In the genomic region with DNA sequence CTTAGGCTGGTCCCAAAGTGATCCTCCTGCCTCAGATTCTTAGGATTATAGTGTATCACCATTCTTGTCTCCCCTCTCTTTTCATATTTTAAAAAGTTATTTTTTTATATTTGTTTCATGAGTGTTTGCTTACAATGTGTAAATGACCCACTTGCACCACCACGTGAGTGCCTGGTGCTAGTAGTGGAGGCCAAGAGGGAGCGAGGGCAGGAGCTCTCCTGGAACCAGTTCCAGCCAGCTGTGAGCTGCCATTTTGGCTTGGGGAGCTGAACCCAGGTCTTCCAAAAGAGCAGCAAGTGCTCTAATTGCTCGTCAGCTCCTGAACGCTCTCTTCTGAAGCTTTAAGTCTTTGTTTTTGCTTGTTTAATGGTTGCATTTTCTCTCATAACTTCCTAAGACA, we compare ENCODE assay signal across 7 mouse cellular contexts. TPM values are rescaled to one million over a fixed set of nuclear protein-coding genes. Genes with fewer than 3 reads are reported as not detected.
A peak's percentile ranks its signal among the peaks of the same experiment; 100 is the strongest.
DNase-seq lines count a peak whose midpoint lies in the region; ATAC-seq and TF ChIP-seq lines count a peak whose summit lies in the region.

No protein-coding gene starts in this region.

- peak overlapping the region; percentile 69; the same call in 1 of the 2 replicates for H3K4me2 ChIP-seq in heart, postnatal 0 days (ENCODE audit: low read depth, low read length)
- 0 out of 2 replicates have a peak overlapping the region, but pooled peaks have one; percentile 65 for H3K4me2 ChIP-seq in limb, embryonic 14.5 days (replicated peaks; ENCODE audit: low read depth, low read length, severe bottlenecking)
- H3K4me2 ChIP-seq in neural tube, embryonic 15.5 days, result peak overlapping the region; percentile 62

- H3K4me1 ChIP-seq in testis, adult 2 months (ENCODE audit: control insufficient read depth, insufficient read depth, low read length), result peaks cover 4% of the 10 kb centered on the region
- peaks cover 15% of the 10 kb centered on the region for H3K4me1 ChIP-seq in heart, postnatal 0 days (ENCODE audit: control insufficient read depth, insufficient read depth)
- peaks cover 17% of the 10 kb centered on the region for H3K4me1 ChIP-seq in limb, embryonic 14.5 days (ENCODE audit: control insufficient read depth, insufficient read depth, low read length)
- peaks cover 33% of the 10 kb centered on the region for H3K4me1 ChIP-seq in neural tube, embryonic 15.5 days

- no peaks in the 10 kb centered on the region for H3K9me3 ChIP-seq in heart, postnatal 0 days (replicated peaks; ENCODE audit: control insufficient read depth, low read length)
- H3K9me3 ChIP-seq in limb, embryonic 14.5 days (ENCODE audit: control insufficient read depth, low read length), result no peaks in the 10 kb centered on the region
- H3K9me3 ChIP-seq in neural tube, embryonic 15.5 days (replicated peaks), result no peaks in the 10 kb centered on the region

- H3K27ac ChIP-seq in testis, adult 2 months (ENCODE audit: control insufficient read depth, insufficient read depth, low read depth, low read length), result no peak overlapping the region
- H3K27ac ChIP-seq in heart, postnatal 0 days (ENCODE audit: low read depth), result no peak overlapping the region
- no peak overlapping the region for H3K27ac ChIP-seq in limb, embryonic 14.5 days (replicated peaks; ENCODE audit: low read depth, low read length)
- no peak overlapping the region for H3K27ac ChIP-seq in neural tube, embryonic 15.5 days (replicated peaks)

- no peak for ATAC-seq in heart, postnatal 0 days (ENCODE audit: insufficient read depth, low read depth)
- no peak for ATAC-seq in limb, embryonic 14.5 days (ENCODE audit: low FRiP score, low read depth)
- no peak for ATAC-seq in neural tube, embryonic 15.5 days (ENCODE audit: low FRiP score)

- no peak for TF ChIP-seq EP300 in heart, postnatal 0 days (IDR thresholded peaks at IDR 0.05; ENCODE audit: low read depth)

- DNase-seq in testis, postnatal 10 days (ENCODE audit: low spot score), result no peak
- no peak for DNase-seq in heart, postnatal 0 days (ENCODE audit: low spot score)
- DNase-seq in limb, embryonic 14.5 days (ENCODE audit: low spot score), result no peak
- DNase-seq in gastrocnemius, postnatal 10 days, result no peak
- no peak for DNase-seq in retina, postnatal 1 day

- TF ChIP-seq POLR2A in testis, adult 2 months (IDR thresholded peaks at IDR 0.05; ENCODE audit: control insufficient read depth, low read depth, low read length), result no peak
- TF ChIP-seq POLR2A in limb, embryonic 14.5 days (IDR thresholded peaks at IDR 0.05; ENCODE audit: borderline replicate concordance, extremely low read depth, insufficient read depth, insufficient read length), result no peak

- WGBS in heart, postnatal 0 days, result 59% methylated on average over 4 of the region's 4 CpGs
- 65% methylated on average over 4 of the region's 4 CpGs for WGBS in limb, embryonic 14.5 days
- WGBS in neural tube, embryonic 15.5 days, result 70% methylated on average over 4 of the region's 4 CpGs

- no peaks in the 10 kb centered on the region for H3K36me3 ChIP-seq in testis, adult 2 months (ENCODE audit: control insufficient read depth, insufficient read depth, low read length)
- no peaks in the 10 kb centered on the region; the same call in 1 of the 2 replicates for H3K36me3 ChIP-seq in heart, postnatal 0 days (replicated peaks; ENCODE audit: control insufficient read depth, insufficient read depth, low read length)
- no peaks in the 10 kb centered on the region for H3K36me3 ChIP-seq in limb, embryonic 14.5 days (ENCODE audit: control insufficient read depth, insufficient read depth, low read length)
- no peaks in the 10 kb centered on the region for H3K36me3 ChIP-seq in neural tube, embryonic 15.5 days

- TF ChIP-seq CTCF in testis, adult 2 months (IDR thresholded peaks at IDR 0.05; ENCODE audit: control insufficient read depth, insufficient read depth, insufficient replicate concordance, low read depth, low read length), result no peak
- TF ChIP-seq CTCF in heart, postnatal 0 days (IDR thresholded peaks at IDR 0.05; ENCODE audit: low read depth), result no peak

- H3K27me3 ChIP-seq in testis, adult 2 months (ENCODE audit: control insufficient read depth, insufficient read depth, low read length), result no peaks in the 10 kb centered on the region
- no peaks in the 10 kb centered on the region for H3K27me3 ChIP-seq in heart, postnatal 0 days (ENCODE audit: control insufficient read depth, insufficient read depth, low read length)
- no peaks in the 10 kb centered on the region for H3K27me3 ChIP-seq in limb, embryonic 14.5 days (ENCODE audit: control insufficient read depth, insufficient read depth, low read length)
- H3K27me3 ChIP-seq in neural tube, embryonic 15.5 days (replicated peaks), result no peaks in the 10 kb centered on the region

- H3K9ac ChIP-seq in heart, postnatal 0 days (replicated peaks; ENCODE audit: low read depth, low read length), result no peak overlapping the region
- H3K9ac ChIP-seq in limb, embryonic 14.5 days (ENCODE audit: low read depth, low read length, severe bottlenecking), result no peak overlapping the region
- H3K9ac ChIP-seq in neural tube, embryonic 15.5 days (replicated peaks), result no peak overlapping the region

- H3K4me3 ChIP-seq in testis, adult 2 months (ENCODE audit: control insufficient read depth, low read depth, low read length), result peak overlapping the region; percentile 24; the same call in 1 of the 2 replicates
- H3K4me3 ChIP-seq in heart, postnatal 0 days (ENCODE audit: low read depth, low read length), result peak overlapping the region; percentile 97; the same call in 1 of the 2 replicates
- 0 out of 2 replicates have a peak overlapping the region, but pooled peaks have one; percentile 3 for H3K4me3 ChIP-seq in limb, embryonic 14.5 days (replicated peaks; ENCODE audit: low read length)
- 0 out of 2 replicates have a peak overlapping the region, but pooled peaks have one; percentile 3 for H3K4me3 ChIP-seq in neural tube, embryonic 15.5 days (replicated peaks)

RNA-seq across cellular contexts. Expression of a gene that starts 3.6 kb away (rescaled TPM):
- 133 and 159 TPM in 2 replicates for polyA plus RNA-seq in testis, adult 2 months (2012; rRNA removed)
- total RNA-seq in heart, postnatal 0 days (2014; rRNA removed; ENCODE audit: low replicate concordance), result 44.6 and 64.3 TPM in 2 replicates
- 46.7 and 49.2 TPM in 2 replicates for polyA plus RNA-seq in heart, postnatal 0 days (2015; fragmentation: Nextera tagmentation; extraction: Ambion mirVana)
- 51.4 and 59.9 TPM in 2 replicates for polyA plus RNA-seq in limb, embryonic 14.5 days (2012; rRNA removed)
- polyA plus RNA-seq in limb, embryonic 14.5 days (2014; fragmentation: Nextera tagmentation; extraction: Ambion mirVana), result 69.3 and 72.6 TPM in 2 replicates
- polyA plus RNA-seq in neural tube, embryonic 15.5 days (2015; fragmentation: Nextera tagmentation; extraction: Ambion mirVana), result 82.2 and 84.7 TPM in 2 replicates
- total RNA-seq in gastrocnemius, postnatal 10 days (2021), result 100 to 1,000 TPM; 139 to 151 TPM

Comparison
In these comparisons a context has a peak if more than half of its experiments do, and no peak if none do; other contexts are left out.
1. H3K4me3 ChIP-seq: peak in every context shown above with its lines; median percentile 97 in heart, postnatal 0 days; 24 in testis, adult 2 months; 3 in limb, embryonic 14.5 days; 3 in neural tube, embryonic 15.5 days.